Mouse (Mus musculus) neutrophil, adult 59 days (primary cell): ENCODE data around the gene Pimreg. TPM values are rescaled to one million over a fixed set of nuclear protein-coding genes. Genes with fewer than 3 reads are reported as not detected.

ENCODE experiments used
- total RNA-seq, 2 experiments: library from RNA; stranded (reverse); gene quantifications; 1 replicate in 1 of 2; 2 replicates in 1 of 2; pipeline ENCODE4 v1.2.4; 2023

Pimreg gene
- total RNA-seq = 10 to 100 TPM; 22.1 to 26.5 TPM

DNA sequence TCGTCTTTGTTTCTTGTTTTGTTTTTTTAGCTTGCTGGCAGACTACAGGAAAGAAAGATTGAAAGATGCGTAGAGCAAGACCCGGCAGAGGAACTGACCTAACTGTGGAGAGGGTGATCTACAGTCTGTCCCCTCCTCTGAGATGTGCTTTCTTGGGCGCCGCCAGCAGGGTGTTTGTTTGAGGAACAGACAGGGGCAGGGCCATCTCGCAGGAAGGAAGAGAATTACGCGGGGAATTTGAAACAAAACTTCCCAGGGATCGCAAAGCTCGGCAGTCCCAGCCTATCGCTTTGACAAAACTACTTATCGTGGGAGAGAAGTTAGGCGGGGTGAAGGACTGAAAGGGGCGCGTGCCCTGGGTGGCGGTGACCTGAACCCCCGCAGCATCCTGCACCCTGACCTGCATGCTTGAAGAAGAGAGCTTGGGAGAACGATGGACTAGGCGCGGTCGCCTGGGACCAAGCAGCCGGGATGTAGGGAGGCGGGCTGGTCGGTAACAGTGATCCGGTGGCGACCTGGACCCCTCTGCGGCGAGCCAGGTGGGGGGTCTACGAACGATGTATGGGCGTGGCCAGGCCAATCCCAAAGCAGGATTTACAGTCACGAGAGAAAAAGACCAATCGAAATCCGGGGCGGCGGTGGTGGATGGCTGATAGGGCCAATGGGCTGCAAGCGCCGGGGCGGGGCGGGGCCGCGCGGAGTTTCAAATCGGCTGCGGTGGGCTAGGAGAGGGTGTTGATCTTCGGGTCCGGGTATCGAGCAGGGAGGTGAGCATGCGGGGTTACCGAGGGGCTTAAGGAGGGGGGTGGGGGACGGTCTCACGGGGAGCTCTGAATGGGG, at the start of gene Pimreg:
TSS of gene Pimreg (plus strand) at position 265 of the 840 bp plus-strand sequence.

DNA sequence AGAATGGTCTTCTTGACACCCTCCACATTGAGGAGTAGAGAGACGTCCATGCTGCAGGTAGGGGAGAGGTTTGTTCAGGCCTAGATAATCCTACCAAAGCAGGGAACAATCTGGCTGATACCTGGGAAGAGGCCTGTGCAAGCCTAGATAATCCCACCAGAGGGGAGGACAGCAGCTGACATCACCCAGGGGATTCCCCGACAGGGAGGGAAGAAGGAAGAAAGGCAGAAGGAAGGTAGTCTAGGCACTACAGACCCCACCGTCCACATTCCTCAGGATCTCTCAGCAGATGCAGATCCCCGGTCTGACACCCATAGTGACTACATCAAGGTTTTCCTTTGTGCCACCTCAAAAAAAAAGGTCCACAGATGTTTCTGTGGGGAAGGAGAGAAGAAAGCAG, 4.4 kb upstream of the Pimreg start, which contains the start of gene Aipl1:
TSS of gene Aipl1 (minus strand) at position 101 of the 400 bp plus-strand sequence.

Other genes with a start within 250 kb of the Pimreg start
- gene Aipl1, start 4.5 kb upstream of the Pimreg start, total RNA-seq = under 1 TPM; 0.31 to 0.49 TPM
- not detected for gene Pitpnm3, start 93.7 kb downstream of the Pimreg start, total RNA-seq
- under 1 TPM; 0.53 to 0.62 TPM for gene Gm43951, start 164.8 kb downstream of the Pimreg start, total RNA-seq
- gene 4933427D14Rik, start 165.4 kb downstream of the Pimreg start, total RNA-seq = 10 to 100 TPM in 1 of 2 experiments, 1 to 10 TPM in 1; 8.8 to 10.5 TPM
- 10 to 100 TPM; 47.9 to 49.6 TPM for gene Txndc17, start 165.5 kb downstream of the Pimreg start, total RNA-seq
- 10 to 100 TPM; 27.1 to 28.2 TPM for gene Med31, start 173.6 kb downstream of the Pimreg start, total RNA-seq
- gene Slc13a5, start 225.2 kb downstream of the Pimreg start, total RNA-seq = 1 to 10 TPM; 1.4 to 1.6 TPM